Mouse (Mus musculus) lung, postnatal 0 days (tissue): ENCODE measurements at regions not wholly inside any gene's neighbourhood (a gene's known extent, or its start where the extent isn't known, plus 50 kb on each side); places are given as distances from the start of the nearest gene placed in this dataset.

Experiments
- ATAC-seq: fragments of 200-750 bp; cut with Nextera tagmentation; 2 replicates; pipeline ENCODE4 v1.8.0; 2017; ENCODE audit warnings: moderate library complexity
- DNase-seq: peaks from one replicate; pipeline ENCODE4 v3.0.0-alpha.2; 2016; ENCODE audit warnings: low spot score
- H3K27ac ChIP-seq: fragments of 300-500 bp; sonication (generic); 2 replicates; pipeline ENCODE4 v1.5.1; 2014; ENCODE audit warnings: antibody characterized with exemption, mild to moderate bottlenecking, low read length, mixed read lengths
- H3K27me3 ChIP-seq: fragments of 300-500 bp; sonication (generic); replicated peaks from 2 replicates; pipeline ENCODE4 v1.6.1; 2014; ENCODE audit warnings: low read length, mixed read lengths; ENCODE audit not compliant: insufficient read depth
- H3K36me3 ChIP-seq: fragments of 300-500 bp; sonication (generic); 2 replicates; pipeline ENCODE4 v1.6.1; 2014; ENCODE audit warnings: low read length, mixed read lengths; ENCODE audit not compliant: insufficient read depth
- H3K4me1 ChIP-seq: fragments of 300-500 bp; sonication (generic); 2 replicates; pipeline ENCODE4 v1.6.1; 2014; ENCODE audit warnings: antibody characterized with exemption, low read depth, low read length, mixed read lengths; ENCODE audit not compliant: insufficient read depth
- H3K4me2 ChIP-seq: fragments of 300-500 bp; sonication (generic); replicated peaks from 2 replicates; pipeline ENCODE4 v1.6.1; 2014; ENCODE audit warnings: low read depth, mild to moderate bottlenecking, low read length, moderate library complexity, mixed read lengths
- H3K4me3 ChIP-seq: fragments of 300-500 bp; sonication (generic); 2 replicates; pipeline ENCODE4 v1.5.1; 2014; ENCODE audit warnings: low read depth, low read length
- H3K9ac ChIP-seq: fragments of 300-500 bp; sonication (generic); replicated peaks from 2 replicates; pipeline ENCODE4 v1.6.1; 2014; ENCODE audit warnings: low read depth, mild to moderate bottlenecking
- H3K9me3 ChIP-seq: fragments of 300-500 bp; sonication (generic); 2 replicates; pipeline ENCODE4 v1.6.1; 2016; ENCODE audit warnings: low read length, mixed read lengths
- CTCF ChIP-seq: IDR thresholded peaks from 2 replicates; pipeline ENCODE4 v1.5.1; 2016; ENCODE audit warnings: antibody characterized with exemption, mild to moderate bottlenecking
- EP300 ChIP-seq: IDR thresholded peaks from 2 replicates; pipeline ENCODE4 v1.6.1; 2016; ENCODE audit warnings: antibody characterized with exemption, mild to moderate bottlenecking, control low read depth
- WGBS: fragments of 180-500 bp; shearing (Covaris S2); extraction: QIAGEN DNeasy Blood & Tissue Kit; methylation state at CpG from one replicate; pipeline ENCODE4 v1.1.7; 2014; 5-methylcytosine and 5-hydroxymethylcytosine counted together

DNA sequence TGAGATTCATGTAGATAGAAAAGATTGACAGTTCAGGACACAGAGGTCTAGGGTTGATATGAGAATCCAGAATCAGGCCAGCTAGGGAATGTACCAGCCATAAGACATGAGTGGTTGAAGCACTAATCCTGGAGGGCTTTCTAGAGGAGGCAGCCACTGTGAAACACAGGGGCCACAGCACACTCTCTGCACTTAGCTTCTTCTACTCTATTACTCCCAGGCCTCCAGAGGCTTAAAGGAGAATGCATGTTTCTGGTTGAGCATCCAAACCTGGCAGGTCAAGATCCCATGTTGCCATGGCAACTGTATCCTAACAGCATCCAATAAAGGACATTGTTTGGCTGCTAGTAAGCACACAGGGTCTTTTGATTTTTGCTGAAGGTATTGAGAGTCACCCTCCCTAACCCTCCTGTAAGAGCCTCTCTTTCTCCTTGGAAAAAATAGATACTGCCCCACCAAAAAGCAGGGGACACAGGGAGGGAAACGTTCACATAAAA is 76.9 kb upstream of the Pcbd1 start:
- WGBS: 59% methylated on average over 1 of the region's 1 CpGs
- TF ChIP-seq CTCF: no peak
- no peak for TF ChIP-seq EP300
- Histone ChIP-seq H3K4me2 (no peak overlapping the region), H3K9ac (no peak overlapping the region), H3K36me3 (no peaks in the 10 kb centered on the region), H3K27me3 (no peaks in the 10 kb centered on the region), H3K4me3 (no peak overlapping the region), H3K4me1 (no peaks in the 10 kb centered on the region), H3K27ac (no peak overlapping the region), H3K9me3 (no peaks in the 10 kb centered on the region)
- DNase-seq: no peak
- no peak for ATAC-seq

DNA sequence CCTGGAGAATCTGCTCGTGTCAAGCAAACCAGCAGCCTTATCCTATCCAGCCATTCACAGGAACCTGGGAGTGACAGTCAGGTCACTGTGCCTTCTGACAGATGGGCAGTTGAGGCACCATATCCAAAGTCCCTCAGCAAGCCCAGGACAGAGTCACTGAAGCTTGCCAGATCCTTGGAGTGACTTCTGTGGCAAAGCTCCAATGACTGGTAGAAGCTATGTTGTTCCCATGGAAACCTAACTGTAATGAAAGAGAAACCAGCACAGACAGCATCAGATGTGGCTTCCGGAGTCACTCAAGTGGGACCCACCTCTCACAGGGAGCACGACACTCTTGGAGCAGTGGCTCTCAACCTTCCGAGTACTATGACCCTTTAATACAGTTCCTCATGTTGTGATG is 78.4 kb upstream of the Pcbd1 start:
- no peak overlapping the region for H3K9ac ChIP-seq
- DNase-seq (no peak), ATAC-seq (no peak)
- H3K4me3 ChIP-seq: no peak overlapping the region
- H3K4me2 ChIP-seq: no peak overlapping the region
- no peaks in the 10 kb centered on the region for H3K9me3 ChIP-seq
- WGBS: 62% methylated on average over 4 of the region's 4 CpGs
- H3K27me3 ChIP-seq: no peaks in the 10 kb centered on the region
- H3K4me1 ChIP-seq: no peaks in the 10 kb centered on the region
- no peak overlapping the region for H3K27ac ChIP-seq
- no peaks in the 10 kb centered on the region for H3K36me3 ChIP-seq
- no peak for TF ChIP-seq CTCF
- no peak for TF ChIP-seq EP300

DNA sequence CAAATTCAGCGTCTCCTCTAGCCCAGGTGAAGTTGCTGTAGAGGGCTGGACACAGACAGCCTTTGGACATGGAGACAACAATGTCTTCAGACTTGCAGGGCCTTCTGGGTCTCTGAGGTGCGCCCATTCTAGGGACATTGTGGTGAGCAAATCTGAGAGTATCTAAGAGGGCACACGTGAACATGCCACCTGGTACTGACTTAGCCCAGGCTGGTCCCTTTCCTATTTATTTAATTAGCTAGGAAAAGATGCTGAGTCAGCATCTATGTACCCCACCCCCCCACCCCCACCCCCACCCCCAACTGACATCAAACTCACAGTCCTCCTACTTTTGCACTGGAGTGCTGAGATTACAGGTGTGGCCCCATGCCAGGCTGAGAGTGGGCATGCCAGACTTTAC is 81.7 kb upstream of the Pcbd1 start:
- Histone ChIP-seq H3K4me3 (no peak overlapping the region), H3K4me2 (no peak overlapping the region), H3K27ac (no peak overlapping the region), H3K27me3 (no peaks in the 10 kb centered on the region), H3K4me1 (no peaks in the 10 kb centered on the region), H3K9ac (no peak overlapping the region), H3K9me3 (no peaks in the 10 kb centered on the region), H3K36me3 (no peaks in the 10 kb centered on the region)
- TF ChIP-seq CTCF (no peak), EP300 (no peak)
- WGBS: 72% methylated on average over 3 of the region's 3 CpGs
- DNase-seq: no peak
- ATAC-seq: no peak

DNA sequence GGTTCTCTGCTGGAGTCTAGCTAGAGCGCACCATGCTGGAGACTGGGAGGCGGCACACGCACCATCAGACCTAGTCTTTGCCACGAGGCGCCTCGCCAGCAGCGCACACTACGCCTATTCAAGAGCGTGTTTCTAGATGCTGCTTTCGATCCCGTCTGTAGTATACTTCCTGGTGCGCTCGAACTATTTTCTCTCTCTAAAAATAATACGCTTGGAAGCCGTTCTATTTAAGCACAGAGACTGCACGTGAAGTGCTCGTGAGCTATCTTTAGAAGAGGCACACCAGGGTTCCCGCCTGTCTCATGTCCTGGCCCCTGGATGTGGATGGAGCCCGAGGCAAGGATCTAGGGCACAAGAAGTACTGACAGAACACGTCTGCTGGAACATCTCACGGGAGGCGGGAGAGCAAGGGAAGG is 87.4 kb upstream of the Pcbd1 start:
- Histone ChIP-seq H3K9ac (no peak overlapping the region), H3K27ac (no peak overlapping the region), H3K4me1 (no peaks in the 10 kb centered on the region), H3K4me3 (no peak overlapping the region), H3K9me3 (no peaks in the 10 kb centered on the region), H3K36me3 (no peaks in the 10 kb centered on the region), H3K27me3 (no peaks in the 10 kb centered on the region), H3K4me2 (no peak overlapping the region)
- TF ChIP-seq EP300: no peak
- no peak for TF ChIP-seq CTCF
- DNase-seq (no peak), ATAC-seq (no peak)
- WGBS: 90% methylated on average over 22 of the region's 22 CpGs

DNA sequence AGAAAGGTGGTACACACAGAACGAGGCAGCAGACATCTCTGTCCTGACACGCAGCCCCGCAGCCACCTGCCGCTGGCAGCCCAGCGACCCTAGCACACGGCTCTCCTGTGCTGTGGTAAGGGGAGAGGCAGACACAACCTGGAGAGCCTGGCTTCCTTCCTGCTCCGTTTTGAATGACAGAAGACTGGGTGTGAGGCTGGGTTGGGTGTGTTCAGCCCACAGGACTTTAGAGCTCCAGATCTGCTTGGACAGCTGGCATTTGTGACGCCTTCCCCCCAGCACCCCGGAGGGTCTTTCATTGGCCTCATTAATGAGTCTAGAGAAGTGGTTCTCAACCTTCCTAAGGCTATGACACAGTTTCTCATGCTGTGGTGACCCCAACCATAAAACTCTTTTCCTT is 91.7 kb upstream of the Pcbd1 start:
- 52% methylated on average over 9 of the region's 9 CpGs for WGBS
- Histone ChIP-seq H3K4me3 (no peak overlapping the region), H3K36me3 (no peaks in the 10 kb centered on the region), H3K9me3 (no peaks in the 10 kb centered on the region), H3K27ac (no peak overlapping the region), H3K4me1 (no peaks in the 10 kb centered on the region), H3K9ac (no peak overlapping the region), H3K27me3 (no peaks in the 10 kb centered on the region), H3K4me2 (no peak overlapping the region)
- DNase-seq: no peak
- ATAC-seq: no peak
- TF ChIP-seq EP300: no peak
- no peak for TF ChIP-seq CTCF

DNA sequence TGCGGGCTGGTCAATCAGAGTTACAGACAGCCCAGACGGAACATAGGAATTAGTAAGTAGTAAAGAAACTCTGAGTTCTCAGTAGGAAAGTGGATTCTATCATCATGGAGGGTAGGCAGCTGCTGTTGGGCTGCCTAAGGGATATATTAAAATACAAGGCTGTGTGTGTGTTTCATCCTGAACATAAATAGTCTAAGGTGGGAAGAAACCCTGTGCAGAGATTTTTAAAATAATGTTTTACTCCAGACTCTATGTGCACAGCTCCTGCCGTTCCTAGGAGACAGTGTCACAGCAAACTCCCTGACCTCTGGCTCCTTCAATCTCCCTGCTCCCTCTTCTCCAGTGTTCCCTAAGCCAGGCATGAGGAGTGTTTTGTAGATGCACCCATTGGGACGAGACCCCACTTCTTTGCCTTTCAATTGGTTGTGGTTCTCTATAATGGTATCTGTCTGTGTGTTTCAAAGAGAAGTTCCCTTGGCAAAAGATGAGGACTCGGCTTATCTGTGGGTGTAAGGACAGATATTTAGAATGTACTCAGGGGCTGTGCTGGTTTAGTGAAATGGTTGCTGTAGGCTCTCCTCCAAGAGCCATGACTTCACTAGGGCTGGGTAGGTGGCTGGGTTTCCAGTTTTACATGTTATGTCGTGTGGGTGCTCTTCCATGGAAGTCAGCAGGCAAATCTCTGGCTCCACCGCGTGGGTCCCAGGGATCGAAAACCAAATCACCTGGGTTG is 93.1 kb upstream of the Pcbd1 start:
- H3K4me1 ChIP-seq: no peaks in the 10 kb centered on the region
- TF ChIP-seq CTCF (no peak), EP300 (no peak)
- ATAC-seq (no peak), DNase-seq (no peak)
- H3K9me3 ChIP-seq: no peaks in the 10 kb centered on the region
- H3K36me3 ChIP-seq: no peaks in the 10 kb centered on the region
- no peaks in the 10 kb centered on the region for H3K27me3 ChIP-seq
- WGBS: 81% methylated on average over 9 of the region's 9 CpGs
- no peak overlapping the region for H3K4me3 ChIP-seq
- no peak overlapping the region for H3K4me2 ChIP-seq
- no peak overlapping the region for H3K9ac ChIP-seq
- H3K27ac ChIP-seq: no peak overlapping the region
